Mouse (Mus musculus) lung, adult 2 months (tissue): ENCODE measurements at regions not wholly inside any gene's neighbourhood (a gene's known extent, or its start where the extent isn't known, plus 50 kb on each side); places are given as distances from the start of the nearest gene placed in this dataset.

Source experiments
- DNase-seq: peaks from one replicate; pipeline ENCODE4 v3.0.0; 2022
- H3K4me1 ChIP-seq: fragments of 200-500 bp; 2 replicates; pipeline ENCODE4 v1.6.1; 2011; ENCODE audit warnings: low read length; ENCODE audit not compliant: control insufficient read depth, insufficient read depth
- H3K4me3 ChIP-seq: fragments of 200-500 bp; replicated peaks from 2 replicates; pipeline ENCODE3; 2011; ENCODE audit warnings: low read depth, mild to moderate bottlenecking, control low read depth, low read length; ENCODE audit errors: extremely low read depth
- CTCF ChIP-seq: fragments of 200-500 bp; IDR thresholded peaks from 2 replicates; pipeline ENCODE4 v1.5.1; 2011; ENCODE audit warnings: mild to moderate bottlenecking, low read length, control low read depth; ENCODE audit not compliant: insufficient read depth
- POLR2A ChIP-seq: fragments of 200-500 bp; IDR thresholded peaks from 2 replicates; pipeline ENCODE4 v1.6.1; 2011; ENCODE audit warnings: low read depth, mild to moderate bottlenecking, control low read depth, low read length, borderline replicate concordance; ENCODE audit errors: extremely low read depth
- WGBS: fragments of 180-500 bp; shearing (Covaris S2); methylation state at CpG from one replicate; pipeline ENCODE4 v1.1.7; 2018; 5-methylcytosine and 5-hydroxymethylcytosine counted together

DNA sequence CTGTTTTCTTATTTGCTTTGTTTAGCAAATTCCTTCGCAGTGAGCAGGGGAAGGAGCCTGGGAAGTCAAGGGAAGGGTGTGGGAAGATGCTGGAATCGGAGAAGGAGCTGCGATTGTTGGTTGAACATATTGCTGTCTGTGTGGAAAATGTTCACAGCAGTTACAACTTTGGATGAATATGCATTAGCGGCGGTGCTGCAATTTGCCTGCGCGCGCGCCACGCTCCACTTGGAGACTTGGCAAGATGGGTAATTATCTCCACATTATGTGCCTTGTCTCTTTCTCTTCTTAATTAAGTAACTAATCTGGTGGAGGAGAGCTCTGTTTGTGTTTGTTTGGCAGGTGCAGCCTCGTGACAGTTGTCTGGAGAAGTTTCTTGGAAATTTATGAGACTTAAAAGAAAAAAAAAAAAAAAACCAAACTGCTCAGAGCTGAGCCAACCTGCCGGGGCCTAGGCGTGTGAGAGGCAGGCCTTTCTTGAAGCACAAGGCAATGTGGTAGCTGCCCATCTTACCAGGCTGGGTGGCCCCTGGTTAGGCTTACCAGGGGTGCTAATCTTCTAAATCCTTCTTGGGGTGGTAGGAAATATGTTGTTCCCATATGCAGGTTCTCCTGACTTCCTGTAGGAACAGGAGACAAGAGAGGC is 279.2 kb upstream of the Tle3 start:
- no peak for TF ChIP-seq POLR2A
- no peak for TF ChIP-seq CTCF

DNA sequence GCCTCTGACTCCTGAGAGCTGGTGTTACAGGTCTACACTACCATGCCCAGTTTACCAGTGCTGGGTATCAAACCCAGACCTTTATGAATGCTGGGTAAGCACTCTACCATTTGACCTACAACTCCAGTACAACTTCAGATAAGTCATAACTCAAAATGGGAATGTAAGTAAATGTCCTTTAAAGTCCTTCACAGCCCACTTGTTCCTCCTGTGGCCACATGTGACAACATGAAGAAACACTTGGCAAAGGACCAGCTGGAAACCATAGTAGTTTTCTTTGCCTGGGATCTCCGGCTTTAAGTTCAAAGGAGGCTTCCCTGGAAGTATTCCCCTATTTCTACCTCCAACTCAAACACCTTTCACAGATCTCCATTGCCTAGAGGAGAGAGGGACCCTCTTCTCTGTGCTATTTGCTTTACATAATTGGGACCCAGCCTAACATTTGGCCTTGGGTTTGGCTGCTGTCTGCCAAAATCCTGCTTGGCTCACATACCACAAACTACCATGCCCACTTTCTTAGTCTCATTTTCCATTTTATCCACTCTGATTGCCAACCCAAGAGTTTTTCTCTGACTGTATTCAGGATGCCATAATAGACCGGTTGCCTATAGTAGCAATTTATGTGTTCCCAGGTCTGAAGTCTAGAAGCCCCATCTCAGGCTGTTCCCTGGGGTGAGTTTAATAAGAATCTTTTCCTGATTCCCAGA is 276.9 kb upstream of the Tle3 start:
- no peaks in the 10 kb centered on the region for H3K4me1 ChIP-seq
- no peak for TF ChIP-seq POLR2A
- no peak for TF ChIP-seq CTCF
- WGBS, result 66% methylated on average over 2 of the region's 2 CpGs
- DNase-seq, result peak; percentile 11
- H3K4me3 ChIP-seq, result no peak overlapping the region

More for the DNA sequence above, 279.2 kb upstream of the Tle3 start:
- Histone ChIP-seq H3K4me3 (no peak overlapping the region), H3K4me1 (no peaks in the 10 kb centered on the region)
- DNase-seq, result no peak
- 85% methylated on average over 13 of the region's 13 CpGs for WGBS

DNA sequence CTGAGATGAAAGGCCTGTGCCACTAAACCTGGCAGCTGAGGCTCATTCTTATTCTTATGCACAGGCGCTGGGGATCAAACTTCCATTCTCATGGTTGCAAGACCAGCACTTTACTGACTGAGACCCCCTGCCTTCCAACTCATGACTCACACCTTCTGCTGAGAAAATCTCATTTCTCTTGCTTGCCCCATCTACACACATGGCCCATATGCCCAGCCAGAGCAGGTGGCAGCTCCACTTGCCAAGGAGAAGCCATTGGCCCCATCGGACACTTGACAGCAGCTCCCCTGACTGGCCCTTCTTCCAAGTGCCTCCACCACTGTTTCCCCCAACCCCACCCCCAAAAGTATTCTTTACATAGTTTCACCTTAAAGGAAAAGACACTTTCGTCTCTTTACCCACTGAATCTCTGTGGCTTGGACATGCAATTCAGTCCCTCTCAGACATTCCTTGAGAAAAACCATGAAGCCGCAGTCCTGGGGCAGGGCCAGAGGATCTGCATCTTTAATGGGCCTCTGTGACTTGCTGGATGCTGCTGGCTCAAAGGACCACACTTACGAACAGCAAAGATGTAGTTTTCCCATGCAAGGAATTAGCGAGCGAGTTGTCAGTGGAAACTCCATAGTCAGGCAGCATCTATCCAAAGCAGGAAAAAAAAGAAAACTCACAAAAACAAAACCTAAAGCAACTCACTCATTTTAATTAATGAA is 270.3 kb upstream of the Tle3 start:
- Histone ChIP-seq H3K4me1 (no peaks in the 10 kb centered on the region), H3K4me3 (no peak overlapping the region)
- TF ChIP-seq CTCF (no peak), POLR2A (no peak)
- WGBS, result 92% methylated on average over 7 of the region's 7 CpGs
- no peak for DNase-seq

DNA sequence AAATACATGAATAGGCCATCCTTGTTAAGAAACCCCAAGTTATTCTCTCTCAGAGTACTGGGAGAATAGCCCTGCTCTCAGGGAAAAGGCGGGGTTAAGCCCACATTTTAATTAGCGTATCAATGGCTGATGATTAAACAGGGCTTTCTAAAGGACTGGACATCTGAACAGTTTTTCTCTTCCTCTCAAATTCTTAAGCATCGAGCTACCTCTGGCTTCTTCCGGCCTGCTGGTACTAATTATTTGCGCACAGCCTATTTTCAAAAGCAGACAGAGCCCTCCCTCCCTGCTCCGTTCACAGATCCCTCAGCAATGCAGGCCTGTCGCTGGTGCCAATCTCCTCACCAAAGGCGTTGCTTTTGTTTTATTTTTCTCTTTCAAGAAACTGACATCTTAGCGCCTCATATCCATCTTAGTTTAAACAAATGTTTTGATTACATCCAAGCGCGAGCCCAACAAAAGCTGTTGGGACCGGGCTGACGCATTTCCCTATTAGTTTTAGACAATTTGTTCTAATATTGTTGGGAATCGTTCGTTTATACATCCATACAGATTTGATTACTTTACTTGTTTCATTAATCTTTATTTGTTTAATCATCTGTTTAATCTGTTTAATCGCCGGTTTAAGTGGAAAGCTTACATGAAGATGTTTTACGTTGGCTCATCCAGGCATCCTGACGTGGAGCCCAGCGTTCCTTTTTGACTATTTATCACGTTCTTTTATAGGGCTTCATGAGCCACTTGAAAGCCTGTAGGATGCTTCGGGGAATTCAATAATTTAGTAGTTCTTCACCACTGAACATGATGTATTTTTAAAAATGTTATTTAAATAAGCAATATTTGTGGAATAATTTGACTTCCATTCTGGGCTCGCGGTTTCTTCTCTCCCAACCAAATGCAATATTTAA is 269.5 kb upstream of the Tle3 start:
- DNase-seq, result no peak
- 56% methylated on average over 24 of the region's 24 CpGs for WGBS
- Histone ChIP-seq H3K4me3 (no peak overlapping the region), H3K4me1 (no peaks in the 10 kb centered on the region)
- TF ChIP-seq CTCF (no peak), POLR2A (no peak)

DNA sequence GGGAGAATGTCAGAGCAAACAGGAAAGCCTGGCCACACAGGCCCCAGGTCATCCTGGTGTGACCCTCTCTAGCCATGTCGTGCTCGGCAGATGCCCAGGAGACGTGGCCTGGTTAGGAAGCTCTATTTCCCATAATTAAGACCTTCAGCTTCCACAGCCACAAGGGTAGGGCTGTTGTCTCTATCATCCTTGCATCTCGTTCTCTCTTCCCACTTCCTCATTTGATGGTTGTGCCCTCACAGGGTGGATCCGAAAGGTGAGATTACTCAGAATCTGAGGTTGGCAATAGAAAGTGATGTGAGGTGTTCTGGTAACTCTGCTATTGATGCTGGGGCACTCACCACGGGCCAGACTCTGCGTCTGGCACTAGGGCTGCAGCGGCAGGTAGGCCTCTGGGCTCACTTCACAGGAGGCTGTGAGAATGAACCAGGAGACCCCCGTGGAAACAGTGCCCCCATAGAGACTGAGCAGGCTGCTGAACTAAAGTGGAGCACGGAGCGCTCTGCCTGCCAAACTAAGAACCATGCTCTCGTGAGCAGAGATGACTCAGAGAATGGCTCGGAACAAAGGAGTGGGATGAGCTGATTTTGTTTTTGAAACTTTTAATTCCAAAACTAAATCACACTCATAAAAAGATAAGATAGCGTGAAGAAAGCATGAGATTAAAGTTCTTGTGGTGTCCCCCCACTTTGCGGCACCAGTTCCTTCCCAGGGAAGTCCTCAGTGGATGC is 266.5 kb upstream of the Tle3 start:
- Histone ChIP-seq H3K4me1 (no peaks in the 10 kb centered on the region), H3K4me3 (no peak overlapping the region)
- 84% methylated on average over 15 of the region's 15 CpGs for WGBS
- no peak for DNase-seq
- TF ChIP-seq POLR2A (no peak), CTCF (no peak)

DNA sequence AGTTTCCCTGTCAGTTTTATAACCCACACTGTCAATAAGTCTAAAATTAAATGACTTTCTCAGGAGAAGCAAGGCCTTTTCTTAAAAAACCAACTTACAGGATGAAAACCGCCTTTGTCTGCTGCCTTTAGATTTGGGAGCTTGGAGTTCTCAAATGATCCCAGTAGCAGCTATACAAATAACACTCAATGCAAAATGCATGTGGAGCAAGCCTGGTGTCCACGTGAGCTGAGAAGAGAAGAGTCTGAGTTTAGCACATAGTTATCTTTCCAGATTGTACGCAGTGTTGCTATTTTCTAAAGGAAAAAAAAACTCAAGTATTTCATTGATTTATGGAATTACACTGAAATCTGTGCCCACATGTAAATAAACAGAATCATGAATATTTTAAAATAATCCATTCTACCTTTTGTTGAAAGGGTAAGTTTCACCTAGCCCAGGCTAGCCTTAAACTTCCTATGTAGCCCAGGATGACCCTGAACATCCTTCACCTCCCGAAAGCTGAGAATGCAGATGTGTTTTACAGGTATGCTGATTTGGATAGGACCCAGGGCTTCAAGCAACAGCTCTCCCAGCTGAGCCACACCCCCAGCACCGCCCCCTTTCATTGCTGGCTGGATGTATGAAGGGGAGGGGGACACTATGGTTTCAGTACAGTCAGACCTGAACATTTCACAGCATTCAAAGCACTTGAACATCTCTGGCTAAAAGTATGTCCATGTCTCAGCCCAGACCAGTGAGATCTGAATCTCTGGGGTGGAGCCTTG is 262.5 kb upstream of the Tle3 start:
- WGBS, result 94% methylated on average over 5 of the region's 5 CpGs
- TF ChIP-seq CTCF (no peak), POLR2A (no peak)
- DNase-seq, result no peak

DNA sequence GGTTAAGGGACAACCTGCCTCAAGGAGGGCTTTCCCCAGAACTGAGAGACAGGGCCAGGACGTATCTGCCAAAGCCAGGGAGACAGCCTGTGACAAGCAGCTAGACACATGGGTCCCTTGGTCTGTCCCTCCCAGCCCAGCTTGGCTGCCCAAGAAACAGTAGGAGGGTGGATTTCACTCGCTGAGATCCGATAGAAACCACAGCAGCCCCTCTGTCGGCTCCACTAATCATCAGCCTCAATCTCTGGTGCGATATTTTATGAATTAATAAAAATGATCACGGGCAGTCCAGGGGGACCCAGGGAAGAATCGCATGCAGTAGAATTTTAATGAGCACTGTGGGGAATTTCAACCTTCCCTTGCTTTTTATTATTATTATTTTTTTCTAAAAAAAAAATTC is 261.0 kb upstream of the Tle3 start:
- WGBS, result 54% methylated on average over 7 of the region's 7 CpGs
- H3K4me1 ChIP-seq, result no peaks in the 10 kb centered on the region
- TF ChIP-seq POLR2A (no peak), CTCF (no peak)
- DNase-seq, result no peak
- no peak overlapping the region for H3K4me3 ChIP-seq

More for the DNA sequence above, 262.5 kb upstream of the Tle3 start:
- no peaks in the 10 kb centered on the region for H3K4me1 ChIP-seq
- H3K4me3 ChIP-seq, result no peak overlapping the region

DNA sequence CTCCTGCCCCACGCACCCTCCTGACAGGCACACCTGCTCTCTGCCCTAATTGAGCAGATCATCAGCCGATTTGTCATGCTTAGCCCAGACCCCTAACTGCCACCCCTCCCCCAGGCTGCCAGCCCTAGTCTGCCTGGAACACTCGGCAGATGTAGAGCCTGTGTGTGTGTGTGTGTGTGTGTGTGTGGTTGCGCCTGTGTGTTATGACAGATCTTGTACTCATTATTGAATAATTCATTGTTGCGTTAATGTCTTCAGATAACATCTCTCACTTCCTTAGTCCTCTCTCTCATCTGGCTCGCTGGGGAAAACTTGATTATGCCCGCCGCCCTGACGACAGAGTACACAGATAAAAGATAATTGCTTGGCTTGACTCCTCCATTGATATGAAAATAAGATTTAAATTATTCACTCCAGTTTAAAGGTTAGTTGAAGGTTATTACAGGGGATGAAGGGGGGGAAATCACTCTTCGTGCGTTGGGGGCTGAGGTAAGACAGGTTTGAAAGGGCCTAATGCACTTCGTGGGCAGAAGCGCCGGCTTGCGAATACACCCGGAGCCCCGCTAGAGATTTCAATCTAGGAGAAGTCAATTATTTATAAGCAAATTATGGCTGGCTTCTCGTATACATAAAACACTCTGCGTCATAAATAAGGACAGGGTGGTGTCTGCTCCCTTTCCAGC is 260.3 kb upstream of the Tle3 start:
- WGBS, result 35% methylated on average over 19 of the region's 19 CpGs
- no peak for TF ChIP-seq CTCF
- no peak for TF ChIP-seq POLR2A
- no peak overlapping the region for H3K4me3 ChIP-seq
- no peaks in the 10 kb centered on the region for H3K4me1 ChIP-seq
- no peak for DNase-seq
